Mouse (Mus musculus) lung, postnatal 0 days (tissue): ENCODE measurements at regions not wholly inside any gene's neighbourhood (a gene's known extent, or its start where the extent isn't known, plus 50 kb on each side); places are given as distances from the start of the nearest gene placed in this dataset.
"Not testable (repeated sequence)": the region's sequence is repeated elsewhere in the genome, so short reads cannot be mapped to it uniquely, and the experiment has no call there.

ENCODE experiments used
- CTCF ChIP-seq: IDR thresholded peaks from 2 replicates; pipeline ENCODE4 v1.5.1; 2016; ENCODE audit warnings: antibody characterized with exemption, mild to moderate bottlenecking
- EP300 ChIP-seq: IDR thresholded peaks from 2 replicates; pipeline ENCODE4 v1.6.1; 2016; ENCODE audit warnings: antibody characterized with exemption, mild to moderate bottlenecking, control low read depth

DNA sequence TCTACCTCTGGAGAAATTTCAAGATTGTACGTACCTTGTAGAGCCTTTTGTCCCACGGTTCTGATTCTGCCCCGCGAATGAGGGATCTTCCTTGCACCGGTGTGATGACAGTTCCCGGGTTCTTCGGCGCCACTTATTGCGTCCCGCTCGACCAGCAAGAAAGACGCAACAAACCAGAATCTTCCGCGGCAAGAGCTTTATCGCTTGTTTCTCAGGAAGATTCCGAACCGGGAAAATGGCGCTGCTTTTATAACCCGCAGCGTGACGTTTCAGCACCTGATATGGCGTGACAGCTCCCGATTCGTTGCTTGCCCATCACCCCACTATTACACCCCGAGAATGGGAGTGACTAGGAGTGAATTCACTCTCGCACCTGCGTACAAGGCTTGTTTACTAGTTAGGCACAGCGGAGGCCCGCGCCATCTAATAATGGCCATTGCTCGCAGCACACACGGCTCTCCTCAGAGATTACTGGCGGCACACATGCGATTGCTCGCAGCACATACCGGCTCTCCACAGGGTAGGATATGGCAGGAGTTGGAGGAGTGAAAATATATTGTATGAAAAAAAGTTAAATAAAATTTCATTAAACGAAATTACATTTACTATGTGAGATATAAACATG lies 180.0 kb upstream of the 1700008P02Rik start:
- not testable (repeated sequence) for TF ChIP-seq CTCF, EP300
